Mouse (Mus musculus): Measurements from ENCODE around the gene Cadps2. TPM values are rescaled to one million over a fixed set of nuclear protein-coding genes. Genes with fewer than 3 reads are reported as not detected.

The Cadps2 gene
- polyA plus RNA-seq, 1 experiment: 0.02 TPM

GRCm38 (mm10) chr6:23873812-23874211, 34.6 kb upstream of the Cadps2 start:
- H3K4me2 ChIP-seq (ENCODE audit: low read depth): no peak overlapping the region
- no peak for TF ChIP-seq TCF12 (IDR thresholded peaks at IDR 0.05; ENCODE audit: insufficient read depth, poor library complexity, severe bottlenecking)
- TF ChIP-seq CEBPB (IDR thresholded peaks at IDR 0.05; ENCODE audit: insufficient read depth, poor library complexity, severe bottlenecking): no peak
- TF ChIP-seq MYOD1 (IDR thresholded peaks at IDR 0.05; ENCODE audit: control insufficient read depth in 1 of 3, insufficient read length in 2 of 3, low read depth in 2 of 3): no peak
- no peak for TF ChIP-seq SRF (IDR thresholded peaks at IDR 0.05; ENCODE audit: control insufficient read depth, insufficient read length, low read depth)
- TF ChIP-seq E2F4 (IDR thresholded peaks at IDR 0.05; ENCODE audit: insufficient read depth): no peak
- no peak for TF ChIP-seq MAX (IDR thresholded peaks at IDR 0.05; ENCODE audit: low read depth)
- TF ChIP-seq POLR2A (IDR thresholded peaks at IDR 0.05; ENCODE audit: insufficient read length, low read depth): no peak
- TF ChIP-seq TCF3 (IDR thresholded peaks at IDR 0.05; ENCODE audit: insufficient read length, low read depth): no peak
- TF ChIP-seq USF1 (IDR thresholded peaks at IDR 0.05; ENCODE audit: low read depth): no peak
- no peak for TF ChIP-seq POLR2AphosphoS2 (IDR thresholded peaks at IDR 0.05; ENCODE audit: insufficient read length, low read depth)
- no peak overlapping the region for H3ac ChIP-seq (ENCODE audit: control insufficient read depth, insufficient read length)
- no peaks in the 10 kb centered on the region for H3K27me3 ChIP-seq (ENCODE audit: control insufficient read depth, insufficient read depth, insufficient read length)
- H3K79me2 ChIP-seq (ENCODE audit: control insufficient read depth, insufficient read depth): no peaks in the 10 kb centered on the region
- H3K36me3 ChIP-seq (ENCODE audit: control insufficient read depth, insufficient read depth): no peaks in the 10 kb centered on the region
- H3K4me3 ChIP-seq: no peak overlapping the region

GRCm38 (mm10) chr6:23873231-23873630, 34.0 kb upstream of the Cadps2 start:
- Histone ChIP-seq H3K79me2 (ENCODE audit: control insufficient read depth, insufficient read depth) (no peaks in the 10 kb centered on the region), H3K36me3 (ENCODE audit: control insufficient read depth, insufficient read depth) (no peaks in the 10 kb centered on the region), H3K27me3 (ENCODE audit: control insufficient read depth, insufficient read depth, insufficient read length) (no peaks in the 10 kb centered on the region), H3K4me3 (no peak overlapping the region), H3ac (ENCODE audit: control insufficient read depth, insufficient read length) (no peak overlapping the region), H3K4me2 (ENCODE audit: low read depth) (no peak overlapping the region)
- TF ChIP-seq MYOD1 (IDR thresholded peaks at IDR 0.05; ENCODE audit: control insufficient read depth in 1 of 3, insufficient read length in 2 of 3, low read depth in 2 of 3) (no peak), TCF3 (IDR thresholded peaks at IDR 0.05; ENCODE audit: insufficient read length, low read depth) (no peak), MYOG (IDR thresholded peaks at IDR 0.05; ENCODE audit: control insufficient read depth in 1 of 3, insufficient read depth in 1 of 3, insufficient read length in 2 of 3, low read depth in 2 of 3) (no peak), TCF12 (IDR thresholded peaks at IDR 0.05; ENCODE audit: insufficient read depth, poor library complexity, severe bottlenecking) (no peak), REST (IDR thresholded peaks at IDR 0.05; ENCODE audit: insufficient read depth, insufficient read length) (no peak), POLR2A (IDR thresholded peaks at IDR 0.05; ENCODE audit: insufficient read length, low read depth) (no peak), SRF (IDR thresholded peaks at IDR 0.05; ENCODE audit: control insufficient read depth, insufficient read length, low read depth) (no peak), E2F4 (IDR thresholded peaks at IDR 0.05; ENCODE audit: insufficient read depth) (no peak), CEBPB (IDR thresholded peaks at IDR 0.05; ENCODE audit: insufficient read depth, poor library complexity, severe bottlenecking) (no peak), USF1 (IDR thresholded peaks at IDR 0.05; ENCODE audit: low read depth) (no peak)

GRCm38 (mm10) chr6:23869971-23870370, 30.8 kb upstream of the Cadps2 start:
- Histone ChIP-seq H3K4me2 (ENCODE audit: low read depth) (no peak overlapping the region), H3K4me3 (no peak overlapping the region), H3ac (ENCODE audit: control insufficient read depth, insufficient read length) (no peak overlapping the region), H3K36me3 (ENCODE audit: control insufficient read depth, insufficient read depth) (no peaks in the 10 kb centered on the region), H3K79me2 (ENCODE audit: control insufficient read depth, insufficient read depth) (no peaks in the 10 kb centered on the region), H3K27me3 (ENCODE audit: control insufficient read depth, insufficient read depth, insufficient read length) (no peaks in the 10 kb centered on the region)
- TF ChIP-seq TCF12 (IDR thresholded peaks at IDR 0.05; ENCODE audit: insufficient read depth, poor library complexity, severe bottlenecking) (no peak), MYOG (IDR thresholded peaks at IDR 0.05; ENCODE audit: control insufficient read depth in 1 of 3, insufficient read depth in 1 of 3, insufficient read length in 2 of 3, low read depth in 2 of 3) (no peak), MAX (IDR thresholded peaks at IDR 0.05; ENCODE audit: low read depth) (no peak), SRF (IDR thresholded peaks at IDR 0.05; ENCODE audit: control insufficient read depth, insufficient read length, low read depth) (no peak), TCF3 (IDR thresholded peaks at IDR 0.05; ENCODE audit: insufficient read length, low read depth) (no peak), USF1 (IDR thresholded peaks at IDR 0.05; ENCODE audit: low read depth) (no peak), POLR2A (IDR thresholded peaks at IDR 0.05; ENCODE audit: insufficient read length, low read depth) (no peak), CEBPB (IDR thresholded peaks at IDR 0.05; ENCODE audit: insufficient read depth, poor library complexity, severe bottlenecking) (no peak), MYOD1 (IDR thresholded peaks at IDR 0.05; ENCODE audit: control insufficient read depth in 1 of 3, insufficient read length in 2 of 3, low read depth in 2 of 3) (no peak), REST (IDR thresholded peaks at IDR 0.05; ENCODE audit: insufficient read depth, insufficient read length) (no peak), E2F4 (IDR thresholded peaks at IDR 0.05; ENCODE audit: insufficient read depth) (no peak), POLR2AphosphoS2 (IDR thresholded peaks at IDR 0.05; ENCODE audit: insufficient read length, low read depth) (no peak)

DNA sequence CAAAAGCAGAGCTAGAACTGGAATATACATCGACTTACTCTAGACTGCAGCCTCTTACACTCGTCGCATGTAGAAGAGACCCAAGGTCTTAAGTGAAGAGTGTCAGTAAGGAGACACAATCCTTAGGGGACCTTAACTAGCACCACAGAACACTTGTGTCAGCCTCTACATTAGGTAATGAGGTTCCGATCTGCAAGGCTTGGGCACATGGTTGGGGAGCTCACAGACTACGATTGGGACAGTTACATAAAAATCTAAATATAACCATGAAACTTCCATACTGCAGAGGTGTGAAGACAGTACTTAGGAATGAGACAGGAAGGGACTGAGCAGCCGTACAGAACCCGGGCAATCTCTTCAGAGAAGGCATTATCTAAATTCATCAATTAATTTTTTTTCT, 27.1 kb upstream of the Cadps2 start:
- no peak overlapping the region for H3K4me3 ChIP-seq
- TF ChIP-seq MAX (IDR thresholded peaks at IDR 0.05; ENCODE audit: low read depth) (no peak), E2F4 (IDR thresholded peaks at IDR 0.05; ENCODE audit: insufficient read depth) (no peak), REST (IDR thresholded peaks at IDR 0.05; ENCODE audit: insufficient read depth, insufficient read length) (no peak), POLR2AphosphoS2 (IDR thresholded peaks at IDR 0.05; ENCODE audit: insufficient read length, low read depth) (no peak), CEBPB (IDR thresholded peaks at IDR 0.05; ENCODE audit: insufficient read depth, poor library complexity, severe bottlenecking) (no peak), SRF (IDR thresholded peaks at IDR 0.05; ENCODE audit: control insufficient read depth, insufficient read length, low read depth) (no peak), USF1 (IDR thresholded peaks at IDR 0.05; ENCODE audit: low read depth) (no peak), MYOD1 (IDR thresholded peaks at IDR 0.05; ENCODE audit: control insufficient read depth in 1 of 3, insufficient read length in 2 of 3, low read depth in 2 of 3) (no peak), TCF12 (IDR thresholded peaks at IDR 0.05; ENCODE audit: insufficient read depth, poor library complexity, severe bottlenecking) (no peak), TCF3 (IDR thresholded peaks at IDR 0.05; ENCODE audit: insufficient read length, low read depth) (no peak), MYOG (IDR thresholded peaks at IDR 0.05; ENCODE audit: control insufficient read depth in 1 of 3, insufficient read depth in 1 of 3, insufficient read length in 2 of 3, low read depth in 2 of 3) (no peak), POLR2A (IDR thresholded peaks at IDR 0.05; ENCODE audit: insufficient read length, low read depth) (no peak)
- H3K27me3 ChIP-seq (ENCODE audit: control insufficient read depth, insufficient read depth, insufficient read length): no peaks in the 10 kb centered on the region
- no peaks in the 10 kb centered on the region for H3K36me3 ChIP-seq (ENCODE audit: control insufficient read depth, insufficient read depth)
- no peaks in the 10 kb centered on the region for H3K79me2 ChIP-seq (ENCODE audit: control insufficient read depth, insufficient read depth)
- no peak overlapping the region for H3K4me2 ChIP-seq (ENCODE audit: low read depth)
- H3ac ChIP-seq (ENCODE audit: control insufficient read depth, insufficient read length): no peak overlapping the region

All from myocyte (in vitro differentiated cells).